Mouse (Mus musculus) hindbrain, postnatal 0 days (tissue): ENCODE measurements around the gene Arl6. TPM values are rescaled to one million over a fixed set of nuclear protein-coding genes. Genes with fewer than 3 reads are reported as not detected.

Source experiments
- ATAC-seq: fragments of 200-750 bp; cut with Nextera tagmentation; 2 replicates; pipeline ENCODE4 v1.8.0; 2017; ENCODE audit warnings: mild to moderate bottlenecking, moderate TSS enrichment, moderate library complexity
- DNase-seq: peaks from one replicate; pipeline ENCODE4 v3.0.0-alpha.2; 2015; ENCODE audit warnings: low spot score
- H3K27ac ChIP-seq: fragments of 300-500 bp; sonication (generic); 2 replicates; pipeline ENCODE4 v1.5.1; 2014; ENCODE audit warnings: mild to moderate bottlenecking
- H3K27me3 ChIP-seq: fragments of 300-500 bp; sonication (generic); 2 replicates; pipeline ENCODE4 v1.6.1; 2014; ENCODE audit warnings: low read length, mixed read lengths; ENCODE audit not compliant: insufficient read depth
- H3K36me3 ChIP-seq: fragments of 300-500 bp; sonication (generic); 2 replicates; pipeline ENCODE4 v1.6.1; 2014; ENCODE audit warnings: low read length, mixed read lengths; ENCODE audit not compliant: insufficient read depth
- H3K4me1 ChIP-seq: fragments of 300-500 bp; sonication (generic); 2 replicates; pipeline ENCODE4 v1.6.1; 2014; ENCODE audit warnings: antibody characterized with exemption, low read length, mixed read lengths; ENCODE audit not compliant: insufficient read depth
- H3K4me2 ChIP-seq: fragments of 300-500 bp; sonication (generic); 2 replicates; pipeline ENCODE4 v1.6.1; 2014; ENCODE audit warnings: low read depth, mild to moderate bottlenecking, low read length, moderate library complexity, mixed read lengths
- H3K4me3 ChIP-seq: fragments of 300-500 bp; sonication (generic); 2 replicates; pipeline ENCODE4 v1.5.1; 2014; ENCODE audit warnings: low read length
- H3K9ac ChIP-seq: fragments of 300-500 bp; sonication (generic); replicated peaks from 2 replicates; pipeline ENCODE4 v1.6.1; 2014; ENCODE audit warnings: mild to moderate bottlenecking, low read length, moderate library complexity, mixed read lengths
- H3K9me3 ChIP-seq: fragments of 300-500 bp; sonication (generic); 2 replicates; pipeline ENCODE4 v1.6.1; 2016; ENCODE audit warnings: low read length, mixed read lengths
- CTCF ChIP-seq: IDR thresholded peaks from 2 replicates; pipeline ENCODE4 v1.5.1; 2016; ENCODE audit warnings: antibody characterized with exemption, control low read depth, low read depth
- WGBS: fragments of 180-500 bp; shearing (Covaris S2); extraction: QIAGEN DNeasy Blood & Tissue Kit; methylation state at CpG from one replicate; pipeline ENCODE4 v1.1.7; 2014; 5-methylcytosine and 5-hydroxymethylcytosine counted together
- polyA plus RNA-seq: library from polyadenylated mRNA; unstranded; fragments of >200 nt; fragmentation: Nextera tagmentation; extraction: Ambion mirVana; gene quantifications from 2 replicates; pipeline ENCODE4 v1.2.1, GENCODE M21; 2015
- total RNA-seq: library from RNA; depleted of rRNA; stranded (reverse); fragments of >200 nt; gene quantifications from 2 replicates; pipeline ENCODE4 v1.2.3, GENCODE M21; 2014

The Arl6 gene
- total and polyA plus RNA-seq, 2 experiments from 2014 or later = 26.6 to 65.8 TPM

- Histone ChIP-seq H3K4me3 (no peak overlapping the region), H3K27ac (no peak overlapping the region), H3K9me3 (no peaks in the 10 kb centered on the region), H3K4me2 (no peak overlapping the region), H3K36me3 (no peaks in the 10 kb centered on the region), H3K4me1 (no peaks in the 10 kb centered on the region), H3K27me3 (no peaks in the 10 kb centered on the region), H3K9ac (no peak overlapping the region)
- DNase-seq (no peak), ATAC-seq (no peak)
- WGBS = 87% methylated on average over 8 of the region's 8 CpGs
- TF ChIP-seq CTCF = no peak
Measured at GRCm38 (mm10) chr16:59586911-59587310, 52.3 kb downstream of the Arl6 start.

DNA sequence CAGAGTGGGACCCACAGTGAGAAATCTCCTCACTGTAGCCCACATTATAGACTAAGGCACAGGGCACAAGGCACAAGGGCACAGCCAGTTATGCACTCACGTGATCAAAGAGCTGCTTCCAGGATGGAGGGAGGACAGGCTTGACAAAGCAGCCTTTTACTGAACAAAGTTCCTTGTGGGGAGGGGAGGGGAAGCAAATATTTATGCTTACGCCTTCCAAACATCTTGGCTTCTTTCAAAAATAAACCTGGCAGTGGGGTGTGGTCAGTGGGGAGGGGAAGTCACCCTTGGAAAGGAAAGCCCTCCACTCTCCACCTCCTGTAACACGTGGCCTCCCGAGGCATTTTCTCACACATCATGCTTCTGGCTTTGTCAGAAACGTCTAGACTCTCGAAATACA is 52.9 kb downstream of the Arl6 start:
- no peak for TF ChIP-seq CTCF
- DNase-seq = no peak
- H3K4me3 ChIP-seq = no peak overlapping the region
- H3K9ac ChIP-seq = no peak overlapping the region
- no peaks in the 10 kb centered on the region for H3K9me3 ChIP-seq
- no peak overlapping the region for H3K27ac ChIP-seq
- H3K4me1 ChIP-seq = no peaks in the 10 kb centered on the region
- WGBS = 59% methylated on average over 6 of the region's 6 CpGs
- no peaks in the 10 kb centered on the region for H3K27me3 ChIP-seq
- no peaks in the 10 kb centered on the region for H3K36me3 ChIP-seq
- ATAC-seq = no peak
- no peak overlapping the region for H3K4me2 ChIP-seq

GRCm38 (mm10) chr16:59585706-59586244 is 53.4 kb downstream of the Arl6 start:
- Histone ChIP-seq H3K27me3 (no peaks in the 10 kb centered on the region), H3K4me1 (no peaks in the 10 kb centered on the region), H3K4me3 (no peak overlapping the region), H3K27ac (no peak overlapping the region), H3K9ac (no peak overlapping the region), H3K9me3 (no peaks in the 10 kb centered on the region), H3K4me2 (no peak overlapping the region), H3K36me3 (no peaks in the 10 kb centered on the region)
- no peak for ATAC-seq
- no peak for TF ChIP-seq CTCF
- no peak for DNase-seq
- WGBS = 87% methylated on average over 4 of the region's 4 CpGs

DNA sequence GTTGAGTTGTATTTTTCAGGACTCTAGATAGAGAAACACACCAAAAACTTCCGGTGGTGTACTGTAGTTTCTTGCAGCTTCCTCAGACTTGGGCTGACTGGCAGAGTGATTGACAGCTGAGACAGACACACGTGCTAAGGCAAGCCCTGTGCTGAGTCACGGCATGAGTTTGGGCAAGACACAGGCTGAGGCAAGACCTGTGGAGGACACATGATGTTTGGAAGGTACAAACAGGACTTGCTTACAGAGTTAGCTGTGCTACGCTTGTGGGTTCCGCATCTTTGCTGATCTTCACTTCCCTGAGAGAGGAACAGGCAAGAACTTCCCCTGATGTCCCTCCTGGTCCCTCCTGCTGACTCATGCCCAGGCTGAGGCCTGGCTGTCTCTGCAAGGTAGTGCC is 55.7 kb downstream of the Arl6 start:
- WGBS = 85% methylated on average over 5 of the region's 5 CpGs
- Histone ChIP-seq H3K4me2 (no peak overlapping the region), H3K9ac (no peak overlapping the region), H3K27ac (no peak overlapping the region), H3K27me3 (no peaks in the 10 kb centered on the region), H3K9me3 (no peaks in the 10 kb centered on the region), H3K4me3 (no peak overlapping the region), H3K4me1 (no peaks in the 10 kb centered on the region), H3K36me3 (no peaks in the 10 kb centered on the region)
- no peak for DNase-seq
- ATAC-seq = no peak
- TF ChIP-seq CTCF = no peak

GRCm38 (mm10) chr16:59579237-59579636 is 60.0 kb downstream of the Arl6 start:
- no peaks in the 10 kb centered on the region for H3K9me3 ChIP-seq
- H3K27me3 ChIP-seq = no peaks in the 10 kb centered on the region
- no peak overlapping the region for H3K27ac ChIP-seq
- H3K4me1 ChIP-seq = no peaks in the 10 kb centered on the region
- no peak for TF ChIP-seq CTCF
- H3K9ac ChIP-seq = no peak overlapping the region
- H3K36me3 ChIP-seq = no peaks in the 10 kb centered on the region
- H3K4me2 ChIP-seq = no peak overlapping the region
- DNase-seq (no peak), ATAC-seq (no peak)
- WGBS = 94% methylated on average over 8 of the region's 8 CpGs
- H3K4me3 ChIP-seq = no peak overlapping the region

GRCm38 (mm10) chr16:59573961-59574360 is 65.2 kb downstream of the Arl6 start:
- Histone ChIP-seq H3K27ac (no peak overlapping the region), H3K9me3 (no peaks in the 10 kb centered on the region), H3K4me1 (no peaks in the 10 kb centered on the region), H3K36me3 (no peaks in the 10 kb centered on the region), H3K9ac (no peak overlapping the region), H3K4me3 (no peak overlapping the region), H3K27me3 (no peaks in the 10 kb centered on the region), H3K4me2 (no peak overlapping the region)
- DNase-seq (no peak), ATAC-seq (no peak)
- 65% methylated on average over 11 of the region's 11 CpGs for WGBS
- no peak for TF ChIP-seq CTCF

GRCm38 (mm10) chr16:59572685-59573084 is 66.5 kb downstream of the Arl6 start:
- ATAC-seq (no peak), DNase-seq (no peak)
- Histone ChIP-seq H3K9me3 (no peaks in the 10 kb centered on the region), H3K36me3 (no peaks in the 10 kb centered on the region), H3K4me1 (no peaks in the 10 kb centered on the region), H3K4me3 (no peak overlapping the region), H3K27me3 (no peaks in the 10 kb centered on the region), H3K4me2 (no peak overlapping the region), H3K9ac (no peak overlapping the region), H3K27ac (no peak overlapping the region)
- 79% methylated on average over 3 of the region's 3 CpGs for WGBS
- no peak for TF ChIP-seq CTCF
